Mouse (Mus musculus) frontal cortex, postnatal 36 days (tissue): ENCODE results near the gene Gm2564.
"Not testable (repeated sequence)": the region's sequence is repeated elsewhere in the genome, so short reads cannot be mapped to it uniquely, and the experiment has no call there.

ENCODE experiments used
- DNase-seq, 2 experiments: peaks; one replicate each; pipeline ENCODE4 v3.0.0; 2022; ENCODE audit warnings: low spot score in 2 of 2

Gm2564 gene

DNA sequence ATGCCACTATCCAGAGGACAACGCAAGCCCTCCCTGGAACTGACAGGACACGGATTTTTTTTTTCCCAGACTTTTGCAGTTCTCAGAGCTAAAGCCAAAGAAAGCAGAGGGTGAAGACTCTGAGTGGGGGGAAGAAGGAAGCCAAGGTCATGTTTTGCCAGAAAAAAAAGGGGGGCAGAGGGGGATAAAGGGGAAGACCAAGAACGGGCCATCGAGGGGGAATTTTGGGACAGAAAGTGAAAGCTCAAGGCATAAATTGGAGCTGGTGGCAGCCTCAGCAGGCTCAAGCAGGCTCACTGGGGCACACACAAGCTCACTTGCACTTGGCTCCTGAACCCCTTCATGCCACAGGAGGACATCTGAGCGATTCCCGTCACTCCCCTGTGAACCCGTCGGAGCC lies at the start of gene Gm2564:
TSS of gene Gm2564 (plus strand) at position 301 of the 400 bp plus-strand sequence.
- not testable (repeated sequence) for DNase-seq

DNA sequence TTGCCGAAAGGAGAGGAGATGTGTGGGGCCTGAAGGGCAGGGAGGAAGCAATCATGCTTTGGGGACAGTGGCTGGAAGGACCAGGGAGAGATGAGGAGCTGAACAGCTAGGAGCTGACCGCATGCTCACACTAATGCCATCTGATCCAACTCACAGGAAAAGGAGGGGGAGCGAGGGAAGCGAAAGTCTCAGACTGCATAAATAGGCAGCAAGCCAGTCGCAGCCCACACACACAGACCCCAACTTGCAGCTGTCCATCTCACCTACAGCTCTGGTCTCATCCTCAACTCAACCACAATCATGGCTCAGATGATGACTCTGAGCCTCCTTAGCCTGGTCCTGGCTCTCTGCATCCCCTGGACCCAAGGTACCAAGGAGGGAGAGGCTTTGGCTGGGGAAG lies 17.6 kb upstream of the Gm2564 start, which contains the start of gene Gm10591:
TSS of gene Gm10591 (plus strand) at position 301 of the 400 bp plus-strand sequence.
- DNase-seq: not testable (repeated sequence)

DNA sequence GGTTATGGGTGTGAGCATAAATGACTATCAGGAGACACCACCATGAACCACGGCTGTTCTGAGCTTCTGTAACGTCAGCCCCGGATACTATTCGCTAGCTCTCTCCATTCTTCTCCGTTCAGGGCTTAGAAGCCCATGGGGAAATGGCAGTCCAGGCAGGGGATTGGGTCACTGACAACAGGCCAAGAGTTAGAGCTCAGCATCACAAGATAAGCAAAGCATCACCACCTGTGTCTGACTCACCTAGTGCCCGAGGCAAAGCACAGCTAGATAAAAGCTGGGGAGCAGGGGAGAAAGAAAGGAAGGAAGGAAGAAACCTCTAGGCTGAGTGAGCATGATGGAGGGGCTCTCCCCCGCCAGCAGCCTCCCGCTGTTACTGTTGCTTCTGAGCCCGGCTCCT lies 25.4 kb downstream of the Gm2564 start, which contains the start of gene Ccl27b:
TSS of gene Ccl27b (plus strand) at position 301 of the 400 bp plus-strand sequence.
- DNase-seq: not testable (repeated sequence)

DNA sequence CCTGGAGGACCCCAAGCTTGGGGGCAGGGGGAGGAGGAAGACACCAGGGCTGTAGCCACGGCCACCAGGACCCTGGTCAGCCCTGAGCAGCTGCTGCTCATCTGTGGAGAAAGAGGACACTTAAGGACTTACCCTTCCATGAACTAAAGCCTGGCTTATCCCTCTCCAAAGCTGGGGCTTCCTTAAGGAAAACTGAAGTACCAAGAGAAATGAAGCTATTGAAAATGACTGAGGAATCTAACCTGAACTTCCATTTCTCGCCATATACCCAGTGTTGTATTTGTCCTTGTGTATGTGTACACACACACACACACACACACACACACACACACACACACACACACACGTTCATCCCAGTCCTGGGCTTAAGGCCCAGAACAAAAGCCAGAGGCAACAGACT lies 32.3 kb downstream of the Gm2564 start, which contains the start of gene Il11ra2:
TSS of gene Il11ra2 (minus strand) at position 101 of the 400 bp plus-strand sequence.
- not testable (repeated sequence) for DNase-seq

DNA sequence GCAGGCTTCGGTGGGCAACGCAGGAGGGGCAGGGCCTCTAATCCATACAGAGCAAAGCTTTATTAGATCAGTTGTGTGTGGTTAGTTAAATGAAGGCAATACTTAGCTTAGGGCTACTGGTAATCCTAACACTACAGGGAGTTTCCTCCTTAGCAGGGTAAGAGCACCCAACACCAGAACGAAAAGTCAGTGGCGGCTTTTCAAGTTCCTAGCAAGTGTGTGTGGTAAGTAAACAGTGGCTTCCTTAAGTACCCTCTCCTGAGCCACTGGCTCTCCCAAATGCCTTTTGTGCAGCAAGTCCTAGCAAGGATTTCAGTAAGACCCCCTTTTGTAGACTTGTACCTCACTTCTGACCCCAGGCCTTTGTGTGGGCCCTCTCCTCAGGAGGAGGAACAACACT lies 45.9 kb downstream of the Gm2564 start:
- DNase-seq: not testable (repeated sequence)

DNA sequence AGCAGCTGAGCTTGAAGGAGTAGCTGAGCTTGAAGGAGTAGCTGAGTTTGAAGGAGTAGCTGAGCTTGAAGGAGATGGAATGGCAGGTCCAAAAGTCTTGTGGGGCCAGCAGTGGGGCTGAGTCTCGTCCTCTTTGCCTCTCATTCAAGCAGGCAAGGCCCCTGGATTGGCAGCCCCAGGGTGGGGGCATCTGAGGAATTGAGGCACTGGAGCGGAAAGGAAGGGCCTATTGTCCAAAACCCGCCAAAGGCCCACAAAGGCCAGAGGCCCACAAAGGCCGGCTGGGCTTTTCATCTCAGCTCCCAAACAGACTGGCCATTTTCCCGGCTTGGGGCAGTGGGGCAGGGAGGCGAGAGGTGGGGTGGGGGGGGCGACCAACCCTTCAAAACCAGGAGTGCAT lies 49.8 kb downstream of the Gm2564 start:
- not testable (repeated sequence) for DNase-seq

DNA sequence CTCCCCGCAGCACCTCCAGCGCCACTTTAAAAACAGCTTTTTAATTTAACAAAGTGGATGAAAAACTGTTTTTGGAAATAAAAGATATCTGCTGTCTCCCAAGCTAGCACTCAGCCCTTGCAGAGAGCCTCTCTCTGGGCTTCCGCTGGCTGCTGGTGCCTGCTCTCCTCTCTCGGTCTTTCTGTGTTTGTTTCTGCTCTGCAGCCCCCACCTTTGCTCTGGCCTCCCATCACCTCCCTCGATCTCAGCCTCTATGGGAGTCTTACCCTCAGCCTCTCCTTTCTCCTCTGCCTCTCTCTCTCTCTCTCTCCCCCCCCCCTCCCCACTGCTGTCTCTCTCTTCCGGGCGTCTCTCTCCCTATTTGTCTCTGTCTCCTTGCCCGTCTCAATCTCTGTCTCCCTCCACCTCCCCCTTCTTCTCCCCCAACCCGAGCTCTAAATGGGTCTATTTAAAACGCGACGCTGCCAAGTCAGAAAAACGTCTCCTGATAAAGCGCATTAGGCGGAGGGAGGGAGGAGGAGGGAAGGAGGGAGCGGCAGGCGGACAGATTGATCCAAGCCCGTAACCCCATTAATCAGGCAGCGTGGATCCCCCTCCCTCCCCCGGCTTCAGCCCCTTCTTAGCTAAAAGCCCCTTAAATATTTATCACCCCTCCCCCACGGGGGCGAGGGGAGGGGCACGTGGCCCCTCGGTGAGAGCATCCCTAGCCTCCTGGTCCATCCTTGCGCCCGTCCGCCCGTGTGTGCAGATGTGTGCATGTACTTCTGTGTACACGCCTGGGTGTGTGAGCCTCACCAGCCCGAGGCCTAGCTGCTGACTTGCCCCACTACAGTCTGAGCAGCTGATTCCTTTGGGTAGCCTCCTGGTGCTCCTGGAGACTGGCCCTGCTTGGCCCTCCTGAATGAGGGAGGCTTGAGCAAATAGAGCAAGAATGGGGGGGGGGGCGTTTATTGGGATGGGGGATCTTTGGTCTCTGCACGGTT lies 51.1 kb downstream of the Gm2564 start:
- not testable (repeated sequence) for DNase-seq
